ENCODE assay signal across 8 mouse cellular contexts in genomic region chr8:75032961-75033360, GRCm38 (mm10). TPM values are rescaled to one million over a fixed set of nuclear protein-coding genes. Genes with fewer than 3 reads are reported as not detected.
A peak's percentile ranks its signal among the peaks of the same experiment; 100 is the strongest.
DNase-seq lines count a peak whose midpoint lies in the region; ATAC-seq and TF ChIP-seq lines count a peak whose summit lies in the region.

No protein-coding gene starts in this region.

- peak overlapping the region; percentile 56 for H3K4me2 ChIP-seq in embryonic facial prominence, embryonic 14.5 days (ENCODE audit: low read depth, low read length)
- peak overlapping the region; percentile 86 for H3K4me2 ChIP-seq in intestine, embryonic 15.5 days (replicated peaks)
- H3K4me2 ChIP-seq in neural tube, embryonic 13.5 days = peak overlapping the region; percentile 92

- peak overlapping the region; percentile 39 for H3K27ac ChIP-seq in embryonic facial prominence, embryonic 14.5 days (replicated peaks; ENCODE audit: low read depth, low read length)
- 0 out of 2 replicates have a peak overlapping the region, but pooled peaks have one; percentile 40 for H3K27ac ChIP-seq in intestine, embryonic 15.5 days
- peak overlapping the region; percentile 57; the same call in 1 of the 2 replicates for H3K27ac ChIP-seq in neural tube, embryonic 13.5 days (replicated peaks)

- H3K4me3 ChIP-seq in lung, adult 2 months (replicated peaks; ENCODE audit: extremely low read depth, low read depth, low read length) = peak overlapping the region; percentile 40
- peak overlapping the region; percentile 65 for H3K4me3 ChIP-seq in embryonic facial prominence, embryonic 14.5 days (ENCODE audit: low read depth, low read length)
- H3K4me3 ChIP-seq in intestine, embryonic 15.5 days (replicated peaks) = peak overlapping the region; percentile 74
- H3K4me3 ChIP-seq in neural tube, embryonic 13.5 days = peak overlapping the region; percentile 66

- TF ChIP-seq POLR2A in lung, adult 2 months (IDR thresholded peaks at IDR 0.05; ENCODE audit: borderline replicate concordance, extremely low read depth, low read depth, low read length) = no peak

- ATAC-seq in embryonic facial prominence, embryonic 14.5 days (ENCODE audit: low read depth) = no peak; the same call in 1 of the 2 replicates
- no peak; the same call in 1 of the 2 replicates for ATAC-seq in intestine, embryonic 15.5 days
- no peak for ATAC-seq in neural tube, embryonic 13.5 days (ENCODE audit: low read depth)

- H3K9me3 ChIP-seq in embryonic facial prominence, embryonic 14.5 days (ENCODE audit: control insufficient read depth, low read length) = no peaks in the 10 kb centered on the region
- H3K9me3 ChIP-seq in intestine, embryonic 15.5 days = no peaks in the 10 kb centered on the region
- H3K9me3 ChIP-seq in neural tube, embryonic 13.5 days = no peaks in the 10 kb centered on the region

- H3K4me1 ChIP-seq in lung, adult 2 months (ENCODE audit: control insufficient read depth, insufficient read depth, low read length) = peaks cover 6% of the 10 kb centered on the region
- peaks cover 6% of the 10 kb centered on the region for H3K4me1 ChIP-seq in embryonic facial prominence, embryonic 14.5 days (ENCODE audit: control insufficient read depth, insufficient read depth, low read length)
- H3K4me1 ChIP-seq in intestine, embryonic 15.5 days (replicated peaks) = peaks cover 3% of the 10 kb centered on the region; the same call in 1 of the 2 replicates
- peaks cover 15% of the 10 kb centered on the region for H3K4me1 ChIP-seq in neural tube, embryonic 13.5 days (replicated peaks)

- 61% methylated on average over 5 of the region's 5 CpGs for WGBS in lung, adult 2 months
- 61% methylated on average over 5 of the region's 5 CpGs for WGBS in embryonic facial prominence, embryonic 14.5 days
- 58% methylated on average over 5 of the region's 5 CpGs for WGBS in intestine, embryonic 15.5 days
- 73% methylated on average over 5 of the region's 5 CpGs for WGBS in neural tube, embryonic 13.5 days

- H3K27me3 ChIP-seq in embryonic facial prominence, embryonic 14.5 days (replicated peaks; ENCODE audit: control insufficient read depth, insufficient read depth, low read length) = no peaks in the 10 kb centered on the region
- H3K27me3 ChIP-seq in intestine, embryonic 15.5 days (replicated peaks) = no peaks in the 10 kb centered on the region
- no peaks in the 10 kb centered on the region for H3K27me3 ChIP-seq in neural tube, embryonic 13.5 days

- TF ChIP-seq CTCF in lung, adult 2 months (IDR thresholded peaks at IDR 0.05; ENCODE audit: insufficient read depth, low read length) = no peak

- H3K36me3 ChIP-seq in embryonic facial prominence, embryonic 14.5 days (ENCODE audit: control insufficient read depth, insufficient read depth, low read length) = peaks cover 34% of the 10 kb centered on the region
- H3K36me3 ChIP-seq in intestine, embryonic 15.5 days = 0 out of 2 replicates have a peak, but pooled peaks cover 3% of the 10 kb centered on the region
- H3K36me3 ChIP-seq in neural tube, embryonic 13.5 days = peaks cover 28% of the 10 kb centered on the region

- H3K9ac ChIP-seq in embryonic facial prominence, embryonic 14.5 days (ENCODE audit: low read depth, low read length) = peak overlapping the region; percentile 37
- H3K9ac ChIP-seq in intestine, embryonic 15.5 days = peak overlapping the region; percentile 39; the same call in 1 of the 2 replicates
- peak overlapping the region; percentile 75 for H3K9ac ChIP-seq in neural tube, embryonic 13.5 days

- DNase-seq in lung, adult 2 months = no peak
- no peak for DNase-seq in lung, postnatal 14 days
- DNase-seq in embryonic facial prominence, embryonic 14.5 days (ENCODE audit: low spot score) = no peak
- DNase-seq in frontal cortex, postnatal 14 days (ENCODE audit: low spot score in 2 of 2) = no peak
- no peak for DNase-seq in kidney, postnatal 4 days
- no peak for DNase-seq in layer of hippocampus, adult 8-10 months (ENCODE audit: low spot score in 2 of 2)

RNA-seq across cellular contexts. Expression of gene Tom1, which starts 0.5 kb away (rescaled TPM):
- 33.3 and 66.5 TPM in 2 replicates for polyA plus RNA-seq in lung, adult 2 months (2012; rRNA removed)
- 40.0 and 46.2 TPM in 2 replicates for polyA plus RNA-seq in embryonic facial prominence, embryonic 14.5 days (2014; fragmentation: Nextera tagmentation; extraction: Ambion mirVana)
- 32.6 and 33.5 TPM in 2 replicates for polyA plus RNA-seq in intestine, embryonic 15.5 days (2015; fragmentation: Nextera tagmentation; extraction: Ambion mirVana)
- 28.9 and 36.4 TPM in 2 replicates for polyA plus RNA-seq in neural tube, embryonic 13.5 days (2015; fragmentation: Nextera tagmentation; extraction: Ambion mirVana)
- total RNA-seq in layer of hippocampus, adult 8-10 months (2022) = 10 to 100 TPM; 33.4 to 45.8 (median 37.3) TPM

RNA-seq across cellular contexts. Expression of gene Hmgxb4, which starts 39.8 kb away (rescaled TPM):
- 11.6 and 23.0 TPM in 2 replicates for polyA plus RNA-seq in lung, adult 2 months (2012; rRNA removed)
- 37.7 and 46.7 TPM in 2 replicates for polyA plus RNA-seq in embryonic facial prominence, embryonic 14.5 days (2014; fragmentation: Nextera tagmentation; extraction: Ambion mirVana)
- 28.9 and 29.7 TPM in 2 replicates for polyA plus RNA-seq in intestine, embryonic 15.5 days (2015; fragmentation: Nextera tagmentation; extraction: Ambion mirVana)
- 32.2 and 35.7 TPM in 2 replicates for polyA plus RNA-seq in neural tube, embryonic 13.5 days (2015; fragmentation: Nextera tagmentation; extraction: Ambion mirVana)
- 10 to 100 TPM; 26.2 to 29.8 (median 27.6) TPM for total RNA-seq in layer of hippocampus, adult 8-10 months (2022)
